Mouse (Mus musculus) cerebral cortex, adult 2 months (tissue): Measurements from ENCODE around the gene Elmod1.

ENCODE experiments used
- WGBS: fragments of 180-500 bp; shearing (Covaris S2); methylation state at CpG from one replicate; pipeline ENCODE4 v1.1.7; 2018; 5-methylcytosine and 5-hydroxymethylcytosine counted together

Elmod1 gene

DNA sequence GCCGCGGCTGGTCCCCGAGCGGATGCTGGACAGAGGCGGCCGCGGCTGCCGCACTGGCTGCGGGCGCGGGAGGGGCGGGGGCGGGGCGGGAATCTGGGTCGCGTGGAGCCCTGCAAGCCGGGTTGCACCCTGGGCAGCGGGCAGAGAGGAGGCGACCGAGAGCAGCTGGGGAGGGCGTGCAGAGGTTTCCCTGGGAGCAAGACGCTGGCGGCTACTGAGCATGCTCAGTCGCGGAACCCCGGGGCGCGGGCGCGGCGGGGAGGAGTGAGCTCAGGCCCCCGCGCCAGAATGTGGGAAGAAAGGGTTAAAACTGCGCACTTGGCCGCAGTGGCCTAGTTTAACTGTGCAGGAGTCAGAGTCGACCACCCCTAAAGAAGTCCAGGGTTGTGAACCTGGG, at the start of gene Elmod1:
Gene Elmod1 (minus strand): TSS at position 180 of the 397 bp plus-strand sequence.
- WGBS, result under 1% methylated on average over 36 of the region's 36 CpGs

DNA sequence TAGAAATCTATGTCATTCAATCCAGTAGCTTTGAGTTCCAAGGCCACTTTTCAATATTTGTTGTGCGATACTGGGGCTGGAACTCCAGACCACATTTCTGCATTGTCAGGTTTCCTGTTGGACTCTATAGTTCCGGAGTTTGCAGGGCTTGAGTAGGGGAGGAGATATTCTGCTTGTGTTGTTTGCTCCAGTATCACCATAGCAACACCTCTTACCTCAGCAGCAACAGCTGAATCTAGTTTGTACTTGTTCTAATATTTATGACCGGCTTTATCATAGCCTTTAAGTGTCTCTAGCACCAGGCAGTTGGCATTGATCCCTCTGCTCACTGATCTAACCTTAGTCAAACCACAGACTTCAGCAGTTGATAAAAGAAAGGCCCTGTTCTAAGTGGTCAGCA, 47.7 kb upstream of the Elmod1 start:
- WGBS, result 66% methylated on average over 3 of the region's 3 CpGs

- 60% methylated on average over 1 of the region's 1 CpGs for WGBS
Measured at GRCm38 (mm10) chr9:53994528-53994927, 19.4 kb upstream of the Elmod1 start.

GRCm38 (mm10) chr9:53990921-53991320, 15.8 kb upstream of the Elmod1 start:
- 9% methylated on average over 3 of the region's 3 CpGs for WGBS

DNA sequence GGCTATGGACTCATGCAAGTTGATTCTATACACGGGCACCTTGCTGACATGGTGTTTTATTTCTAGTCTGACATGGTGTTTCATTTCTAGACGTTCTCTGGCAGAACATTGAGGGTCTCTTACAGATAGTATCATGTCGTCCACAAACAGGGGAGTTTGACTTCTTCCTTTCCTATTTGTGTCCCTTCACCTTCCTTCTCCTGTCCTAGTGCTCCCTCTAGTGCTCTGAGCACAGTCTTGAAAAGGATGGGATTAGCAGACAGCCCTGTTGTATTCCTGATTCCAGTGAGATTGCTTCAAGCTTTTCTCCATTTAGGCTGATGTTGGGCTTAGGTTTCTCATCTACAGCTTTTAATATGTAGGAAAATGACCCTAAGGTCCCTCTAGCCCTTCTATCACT, 11.9 kb upstream of the Elmod1 start:
- 14% methylated on average over 3 of the region's 3 CpGs for WGBS

DNA sequence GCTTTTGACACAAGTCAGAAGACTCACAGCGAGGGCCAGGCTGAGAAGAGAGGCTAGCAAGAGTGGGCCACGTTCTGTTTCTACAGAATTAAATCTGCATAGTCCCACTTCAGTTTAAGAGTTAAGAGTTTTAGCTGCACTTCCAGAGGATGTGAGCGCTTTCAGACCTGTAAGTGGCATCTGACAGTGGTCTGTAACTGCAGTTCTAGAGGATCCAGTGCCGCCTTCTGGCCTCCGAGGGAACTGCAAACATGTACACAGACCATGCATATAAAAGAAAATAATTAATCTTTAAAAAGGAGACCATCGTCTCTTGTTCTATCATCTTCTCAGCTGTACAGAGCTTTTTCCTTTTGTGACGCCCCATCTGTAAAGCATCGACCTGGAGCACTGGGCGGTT, 9.8 kb upstream of the Elmod1 start:
- 43% methylated on average over 9 of the region's 9 CpGs for whole genome bisulfite sequencing

DNA sequence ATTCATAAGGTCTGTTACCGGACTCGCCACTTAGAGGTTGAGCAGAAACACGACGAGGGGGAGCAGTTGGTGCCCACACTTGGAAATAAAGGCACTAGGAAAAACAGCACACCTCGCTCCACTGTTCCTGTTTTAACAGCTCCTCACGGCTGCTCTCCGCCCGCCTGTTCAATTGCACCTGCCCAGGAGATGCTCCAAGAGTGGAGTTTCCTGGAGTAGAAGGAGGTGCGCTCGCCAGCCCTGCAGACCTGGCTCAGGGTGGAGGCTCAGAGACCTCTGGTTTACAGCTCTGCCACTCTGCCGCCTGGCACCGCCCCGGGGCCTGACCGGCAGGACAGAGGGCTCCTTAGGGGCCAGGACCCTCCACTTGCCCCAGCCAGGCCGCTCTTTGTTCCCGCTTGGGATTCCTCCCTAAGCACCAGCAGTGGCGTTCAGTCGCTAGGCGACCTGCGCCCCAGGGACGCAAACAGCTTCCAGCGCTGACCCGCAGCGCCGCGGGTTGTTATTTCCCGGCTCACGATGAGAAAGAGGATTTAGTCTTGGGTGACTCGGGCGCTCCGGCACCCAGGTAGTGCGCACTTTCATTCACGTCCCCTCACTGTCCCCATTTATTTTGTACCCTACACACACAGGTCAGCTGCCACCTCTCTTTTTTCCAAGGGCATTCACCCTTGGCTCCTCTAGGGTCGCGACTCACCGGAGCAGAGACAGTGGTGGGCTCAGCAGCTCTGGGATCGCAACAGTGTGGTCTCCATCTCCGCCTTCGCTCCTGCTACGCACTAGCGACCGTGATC, 576 bp downstream of the Elmod1 start:
- WGBS, result under 1% methylated on average over 42 of the region's 42 CpGs

GRCm38 (mm10) chr9:53973929-53974327, 1.2 kb downstream of the Elmod1 start:
- 10% methylated on average over 13 of the region's 13 CpGs for WGBS

GRCm38 (mm10) chr9:53973241-53973640, 1.9 kb downstream of the Elmod1 start:
- 38% methylated on average over 5 of the region's 5 CpGs for WGBS

DNA sequence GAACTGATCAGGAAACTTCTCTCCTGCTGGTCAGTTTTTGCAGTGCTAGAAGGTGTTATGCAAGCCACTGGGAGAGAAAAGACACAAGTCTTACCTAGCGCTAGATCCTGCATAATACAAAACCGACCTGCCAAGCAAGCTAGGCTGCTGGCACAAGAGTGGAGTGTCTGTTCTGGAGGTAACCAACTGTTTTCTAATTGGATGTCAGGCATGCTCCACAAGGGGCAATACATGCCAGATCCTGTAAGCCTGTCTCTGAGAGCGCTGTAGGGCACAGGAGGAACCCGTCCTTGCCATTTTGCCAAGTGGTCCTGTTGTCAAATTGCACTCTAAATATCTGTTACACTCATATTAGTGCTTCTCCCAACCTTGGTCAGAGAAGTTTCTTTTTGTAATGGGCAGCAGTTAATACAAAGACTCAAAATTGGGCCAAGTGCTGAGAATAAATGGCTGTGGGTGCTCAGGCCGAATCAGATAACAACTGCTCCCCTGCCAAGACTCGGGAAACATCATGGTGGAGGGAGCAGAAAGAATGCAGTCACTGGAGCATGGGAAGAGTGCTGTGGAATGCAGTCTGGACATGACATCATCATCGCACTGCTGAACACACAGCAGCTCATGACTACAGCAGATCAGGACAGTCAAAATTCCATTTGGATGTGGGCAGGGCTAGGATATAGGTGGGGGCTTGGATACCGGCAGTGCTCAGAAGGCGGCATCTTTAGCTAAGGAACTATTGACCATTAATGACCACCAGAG, 7.3 kb downstream of the Elmod1 start:
- 44% methylated on average over 9 of the region's 9 CpGs for WGBS

DNA sequence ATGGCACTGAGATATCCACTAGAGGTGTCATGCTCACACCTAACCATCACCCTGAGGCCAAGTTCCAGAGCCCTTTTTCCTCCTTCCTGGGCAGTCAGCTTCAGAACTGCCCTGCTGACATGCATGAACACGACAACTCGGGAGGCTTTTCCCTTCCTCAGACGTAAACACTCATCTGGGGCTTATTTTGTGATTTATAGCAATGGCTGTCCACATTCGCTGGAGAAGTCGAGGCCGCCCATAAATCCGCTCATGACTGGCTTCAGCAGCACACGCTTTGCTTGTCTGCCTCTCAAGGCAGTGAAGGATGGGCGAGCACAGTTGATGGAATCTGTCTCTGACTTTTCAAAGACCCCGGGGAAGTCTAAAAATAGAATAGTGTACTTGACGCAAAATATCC, 18.1 kb downstream of the Elmod1 start:
- 65% methylated on average over 11 of the region's 11 CpGs for WGBS

DNA sequence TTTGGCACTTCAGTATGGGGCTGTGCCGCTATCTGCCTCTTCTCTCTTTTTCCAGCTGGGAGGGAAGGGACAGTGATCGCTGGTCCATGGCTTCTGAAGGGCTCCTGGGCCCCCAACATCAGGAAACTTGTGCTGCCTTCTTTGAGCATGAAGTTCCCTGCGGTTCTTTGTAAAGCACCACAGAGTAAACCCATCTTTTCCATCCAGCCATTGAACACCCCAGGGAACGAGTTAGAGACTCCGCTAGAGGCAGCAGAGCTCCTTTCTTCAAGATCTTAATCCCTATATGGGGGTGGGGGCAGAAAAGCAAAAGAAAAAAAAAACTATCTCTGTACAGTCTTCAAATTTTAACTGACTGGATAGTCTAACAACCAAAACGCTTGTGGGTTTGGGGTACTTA, 20.2 kb downstream of the Elmod1 start:
- 21% methylated on average over 6 of the region's 6 CpGs for WGBS

DNA sequence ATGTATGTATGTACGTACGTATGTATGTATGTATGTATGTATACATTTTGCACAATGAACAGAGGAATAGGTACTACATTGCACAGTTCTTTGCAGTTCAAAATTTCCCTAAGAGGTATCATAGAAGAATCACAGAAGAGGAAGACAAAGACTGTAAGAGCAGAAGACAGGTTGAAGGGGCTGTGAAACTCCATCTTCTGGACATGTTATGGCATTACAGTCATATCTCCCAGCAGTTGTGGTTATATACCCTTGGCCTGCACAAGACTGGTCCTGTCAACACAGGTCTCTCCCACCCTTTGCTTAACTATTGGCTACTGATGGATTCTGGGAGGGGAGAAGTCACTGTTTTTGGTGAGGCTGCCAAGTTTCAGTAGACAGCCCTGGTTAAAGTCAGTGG, 27.6 kb downstream of the Elmod1 start:
- 90% methylated on average over 2 of the region's 2 CpGs for WGBS

GRCm38 (mm10) chr9:53938555-53938954, 36.5 kb downstream of the Elmod1 start:
- WGBS, result 51% methylated on average over 3 of the region's 3 CpGs

DNA sequence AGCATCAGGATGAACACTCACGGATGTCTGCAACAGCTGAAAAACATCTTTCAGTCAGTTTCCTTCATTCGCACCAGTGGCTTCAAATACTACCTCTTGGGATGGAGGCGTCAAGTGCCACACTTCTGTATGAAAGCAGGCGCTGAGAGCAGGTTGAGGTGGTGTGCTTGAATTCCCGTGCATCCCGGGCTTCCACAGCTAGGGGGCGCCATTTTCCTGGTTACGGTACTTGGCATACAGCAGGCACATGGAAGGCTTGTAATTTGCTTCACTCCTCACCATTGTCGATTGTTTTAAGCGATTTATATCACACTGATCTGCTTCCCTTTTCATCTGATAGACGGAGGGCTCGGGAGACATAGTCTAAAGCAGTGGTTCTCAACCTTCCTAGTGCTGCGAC, 40.9 kb downstream of the Elmod1 start:
- 46% methylated on average over 13 of the region's 13 CpGs for WGBS

DNA sequence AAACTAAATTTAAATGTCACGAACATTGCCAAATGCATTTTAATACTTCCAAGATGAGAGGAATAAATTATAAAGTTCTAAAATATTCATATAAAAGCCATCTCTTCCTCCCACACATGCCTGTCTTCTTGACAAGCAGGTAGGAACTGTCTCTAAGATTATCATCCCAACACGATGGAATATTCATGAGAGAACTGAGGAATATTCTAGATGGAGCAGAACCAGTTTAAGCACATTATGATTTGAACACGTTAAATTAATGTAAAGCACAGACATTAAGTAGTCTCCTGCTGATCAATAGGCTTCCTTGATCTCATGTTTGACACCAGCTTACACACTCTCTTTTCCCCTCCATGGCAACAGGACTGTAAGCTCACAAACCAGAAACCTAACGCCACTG, 41.7 kb downstream of the Elmod1 start:
- 52% methylated on average over 4 of the region's 4 CpGs for WGBS

DNA sequence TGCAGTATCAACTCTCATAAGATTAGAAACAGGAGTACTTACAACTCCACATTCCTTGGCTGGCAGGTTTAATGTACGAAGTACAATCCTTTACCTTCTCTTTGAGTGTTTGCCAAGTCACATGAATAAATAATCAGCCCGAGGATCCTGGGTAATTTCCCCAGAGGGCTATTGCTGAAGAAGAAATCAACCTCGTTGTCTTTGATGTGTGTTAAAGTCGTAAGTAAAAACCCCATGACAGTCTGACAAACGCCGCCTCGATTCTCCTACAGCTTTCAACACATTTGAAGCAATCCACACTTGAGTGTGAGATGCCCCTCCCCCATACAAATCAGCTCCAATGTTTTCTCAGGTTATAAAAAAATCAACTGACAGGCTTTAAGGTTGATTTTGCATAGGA, 44.2 kb downstream of the Elmod1 start:
- WGBS, result 21% methylated on average over 7 of the region's 7 CpGs

DNA sequence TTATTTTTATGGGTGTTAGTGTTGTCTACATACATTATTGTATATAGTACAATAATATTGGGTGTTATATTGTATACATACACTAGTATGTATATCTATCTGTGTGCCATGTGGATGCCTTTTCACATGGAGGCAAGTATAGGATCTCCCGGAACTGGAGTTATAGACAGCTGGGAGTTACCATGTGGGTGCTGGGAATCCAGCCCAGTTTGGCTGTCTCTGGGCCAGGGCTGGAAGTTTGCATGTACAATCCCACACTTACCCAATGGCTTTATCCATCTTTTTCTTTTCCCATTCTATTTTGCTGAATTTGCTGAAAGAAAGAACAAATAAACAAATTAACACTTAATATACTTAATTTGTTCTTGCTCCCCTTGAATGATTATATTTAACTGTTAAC, 54.0 kb downstream of the Elmod1 start:
- 53% methylated on average over 1 of the region's 1 CpGs for WGBS

GRCm38 (mm10) chr9:53915929-53916721, 59.0 kb downstream of the Elmod1 start:
- 46% methylated on average over 10 of the region's 10 CpGs for WGBS

- WGBS, result 70% methylated on average over 2 of the region's 2 CpGs
Measured at GRCm38 (mm10) chr9:53910823-53911222, 64.3 kb downstream of the Elmod1 start.

- 46% methylated on average over 5 of the region's 5 CpGs for WGBS
Measured at GRCm38 (mm10) chr9:53910331-53910730, 64.8 kb downstream of the Elmod1 start.

- WGBS, result 53% methylated on average over 10 of the region's 10 CpGs
Measured at GRCm38 (mm10) chr9:53906798-53907197, 68.3 kb downstream of the Elmod1 start.
